Mouse (Mus musculus): ENCODE measurements at regions not wholly inside any gene's neighbourhood (a gene's known extent, or its start where the extent isn't known, plus 50 kb on each side); places are given as distances from the start of the nearest gene placed in this dataset.

DNA sequence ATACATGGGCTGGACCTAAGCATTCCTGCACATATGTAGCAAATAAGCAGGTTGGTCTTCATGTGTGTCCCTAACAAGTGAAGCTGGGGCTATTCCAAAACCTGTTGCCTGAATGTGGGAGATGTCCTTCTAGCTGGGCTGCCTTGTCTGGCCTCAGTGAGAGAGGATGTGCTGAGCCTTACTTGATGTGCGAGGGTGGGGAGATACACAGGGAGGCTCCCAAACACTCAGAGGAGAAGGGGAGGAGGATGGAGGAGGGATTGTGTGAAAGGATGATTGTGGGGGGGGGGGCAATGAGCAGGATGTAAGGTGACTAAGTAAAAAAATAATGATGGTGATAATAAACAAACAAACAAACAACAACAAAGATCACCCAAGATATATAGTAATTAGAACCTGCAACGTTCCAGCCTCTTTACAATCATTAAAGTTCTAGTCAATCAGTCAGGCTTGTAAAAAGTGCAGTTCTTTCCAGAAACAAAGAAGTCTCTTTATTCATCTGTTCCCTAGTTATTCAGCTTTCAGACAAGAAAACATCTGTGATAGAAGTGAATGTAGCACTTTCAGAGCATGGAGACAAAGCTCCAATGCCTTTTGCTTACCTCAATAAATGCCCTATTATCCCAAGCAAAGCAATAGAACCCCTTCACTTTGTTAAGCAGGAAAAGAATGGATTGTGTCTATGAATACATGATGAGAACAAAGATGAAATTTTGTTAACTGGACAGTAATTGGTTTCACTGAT is 1261.1 kb downstream of the Pla2g4a start:
- H3K27me3 ChIP-seq (replicated peaks; ENCODE audit: control insufficient read depth, insufficient read depth, low read length) = no peaks in the 10 kb centered on the region
- no peak for ATAC-seq

DNA sequence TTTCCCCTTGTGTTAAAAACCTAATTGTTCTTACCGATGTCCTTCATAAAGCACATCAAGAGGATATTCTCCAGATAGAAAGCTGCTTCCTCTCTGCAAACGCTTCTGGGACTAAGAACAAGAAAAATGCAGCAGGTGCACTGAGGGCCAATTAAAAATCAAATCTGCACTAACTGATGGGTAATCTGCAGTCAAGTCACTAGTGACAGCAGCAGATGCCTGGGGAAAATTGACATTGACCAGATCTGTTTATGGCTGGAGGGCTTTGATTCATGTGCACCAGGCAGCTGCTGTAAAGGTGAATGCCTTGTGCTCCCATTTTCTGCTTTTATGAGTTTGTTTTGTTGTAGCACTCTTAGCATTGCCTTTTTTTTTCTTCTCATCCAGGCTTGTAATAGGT is 1271.0 kb downstream of the Pla2g4a start:
- no peak for ATAC-seq
- Histone ChIP-seq H3K9me3 (ENCODE audit: control insufficient read depth, low read length) (no peaks in the 10 kb centered on the region), H3K27ac (ENCODE audit: low read length) (no peak overlapping the region), H3K27me3 (replicated peaks; ENCODE audit: control insufficient read depth, insufficient read depth, low read length) (no peaks in the 10 kb centered on the region), H3K9ac (ENCODE audit: low read depth, low read length) (no peak overlapping the region), H3K4me3 (ENCODE audit: low read length) (no peak overlapping the region), H3K4me1 (ENCODE audit: control insufficient read depth, insufficient read depth, low read length) (no peaks in the 10 kb centered on the region), H3K36me3 (ENCODE audit: control insufficient read depth, insufficient read depth, low read length) (no peaks in the 10 kb centered on the region), H3K4me2 (ENCODE audit: low read depth, low read length) (no peak overlapping the region)
- 48% methylated on average over 2 of the region's 2 CpGs for WGBS

More for the DNA sequence above, 1261.1 kb downstream of the Pla2g4a start:
- no peaks in the 10 kb centered on the region for H3K4me1 ChIP-seq (ENCODE audit: control insufficient read depth, insufficient read depth, low read length)
- no peak overlapping the region for H3K27ac ChIP-seq (ENCODE audit: low read length)
- H3K4me3 ChIP-seq (ENCODE audit: low read length) = no peak overlapping the region
- no peak overlapping the region for H3K9ac ChIP-seq (ENCODE audit: low read depth, low read length)
- no peaks in the 10 kb centered on the region for H3K9me3 ChIP-seq (ENCODE audit: control insufficient read depth, low read length)
- H3K4me2 ChIP-seq (ENCODE audit: low read depth, low read length) = no peak overlapping the region
- no peaks in the 10 kb centered on the region for H3K36me3 ChIP-seq (ENCODE audit: control insufficient read depth, insufficient read depth, low read length)
- 60% methylated on average over 2 of the region's 2 CpGs for WGBS

GRCm38 (mm10) chr1:148689618-148690017 is 1271.5 kb downstream of the Pla2g4a start:
- ATAC-seq = no peak
- no peak overlapping the region for H3K4me2 ChIP-seq (ENCODE audit: low read depth, low read length)
- H3K4me3 ChIP-seq (ENCODE audit: low read length) = no peak overlapping the region
- no peaks in the 10 kb centered on the region for H3K9me3 ChIP-seq (ENCODE audit: control insufficient read depth, low read length)
- H3K27me3 ChIP-seq (replicated peaks; ENCODE audit: control insufficient read depth, insufficient read depth, low read length) = no peaks in the 10 kb centered on the region
- H3K36me3 ChIP-seq (ENCODE audit: control insufficient read depth, insufficient read depth, low read length) = no peaks in the 10 kb centered on the region
- no peak overlapping the region for H3K9ac ChIP-seq (ENCODE audit: low read depth, low read length)
- no peaks in the 10 kb centered on the region for H3K4me1 ChIP-seq (ENCODE audit: control insufficient read depth, insufficient read depth, low read length)
- 89% methylated on average over 4 of the region's 4 CpGs for WGBS
- no peak overlapping the region for H3K27ac ChIP-seq (ENCODE audit: low read length)

- Histone ChIP-seq H3K9me3 (ENCODE audit: control insufficient read depth, low read length) (no peaks in the 10 kb centered on the region), H3K36me3 (ENCODE audit: control insufficient read depth, insufficient read depth, low read length) (no peaks in the 10 kb centered on the region), H3K27ac (ENCODE audit: low read length) (no peak overlapping the region), H3K27me3 (replicated peaks; ENCODE audit: control insufficient read depth, insufficient read depth, low read length) (no peaks in the 10 kb centered on the region), H3K4me3 (ENCODE audit: low read length) (no peak overlapping the region), H3K4me1 (ENCODE audit: control insufficient read depth, insufficient read depth, low read length) (no peaks in the 10 kb centered on the region), H3K4me2 (ENCODE audit: low read depth, low read length) (no peak overlapping the region), H3K9ac (ENCODE audit: low read depth, low read length) (no peak overlapping the region)
- no peak for ATAC-seq
Measured at GRCm38 (mm10) chr1:148675516-148675915, 1285.6 kb downstream of the Pla2g4a start.

DNA sequence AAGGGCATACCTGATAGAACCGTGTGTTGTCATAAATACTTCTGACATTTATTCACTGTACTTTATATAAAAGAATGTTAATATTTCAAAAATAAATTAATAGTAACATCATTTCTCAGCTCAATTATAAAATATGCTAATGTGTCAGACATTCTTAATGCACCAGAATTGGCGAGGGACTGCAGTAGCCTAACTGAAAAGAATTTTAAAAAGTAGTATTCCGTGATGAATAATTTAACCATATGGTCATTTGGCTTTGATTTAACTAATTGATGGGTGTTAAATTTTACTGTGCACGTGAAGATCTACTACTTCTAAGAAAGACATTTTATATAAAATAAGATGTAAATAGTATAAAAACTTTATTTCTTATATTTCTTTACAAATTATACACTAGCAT is 1296.7 kb downstream of the Pla2g4a start:
- Histone ChIP-seq H3K9ac (ENCODE audit: low read depth, low read length) (no peak overlapping the region), H3K27ac (ENCODE audit: low read length) (no peak overlapping the region), H3K27me3 (replicated peaks; ENCODE audit: control insufficient read depth, insufficient read depth, low read length) (no peaks in the 10 kb centered on the region), H3K4me1 (ENCODE audit: control insufficient read depth, insufficient read depth, low read length) (no peaks in the 10 kb centered on the region), H3K9me3 (ENCODE audit: control insufficient read depth, low read length) (no peaks in the 10 kb centered on the region), H3K4me2 (ENCODE audit: low read depth, low read length) (no peak overlapping the region), H3K4me3 (ENCODE audit: low read length) (no peak overlapping the region), H3K36me3 (ENCODE audit: control insufficient read depth, insufficient read depth, low read length) (no peaks in the 10 kb centered on the region)
- no peak for ATAC-seq
- 70% methylated on average over 4 of the region's 4 CpGs for WGBS

DNA sequence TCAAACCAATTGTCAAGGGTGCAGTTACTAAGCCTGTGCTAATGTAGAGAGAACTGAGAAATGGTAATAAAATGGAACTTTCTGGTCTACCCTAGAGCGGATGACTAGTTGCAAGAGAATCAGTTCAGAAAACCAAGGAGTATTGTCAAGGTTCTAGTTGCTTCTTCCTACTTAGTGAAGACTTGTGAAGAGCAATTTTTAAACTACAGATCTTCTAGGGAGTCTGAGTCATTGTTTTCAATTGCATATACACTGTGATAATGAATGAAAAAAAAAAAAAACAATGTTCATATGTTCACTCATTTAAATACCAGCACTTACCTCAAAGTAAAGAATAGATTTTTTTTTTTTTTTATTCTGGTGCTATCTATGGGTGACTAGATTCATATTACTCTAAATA is 1304.1 kb downstream of the Pla2g4a start:
- no peak overlapping the region for H3K9ac ChIP-seq (ENCODE audit: low read depth, low read length)
- WGBS = 91% methylated on average over 1 of the region's 1 CpGs
- no peaks in the 10 kb centered on the region for H3K27me3 ChIP-seq (replicated peaks; ENCODE audit: control insufficient read depth, insufficient read depth, low read length)
- no peaks in the 10 kb centered on the region for H3K36me3 ChIP-seq (ENCODE audit: control insufficient read depth, insufficient read depth, low read length)
- H3K9me3 ChIP-seq (ENCODE audit: control insufficient read depth, low read length) = no peaks in the 10 kb centered on the region
- H3K4me1 ChIP-seq (ENCODE audit: control insufficient read depth, insufficient read depth, low read length) = no peaks in the 10 kb centered on the region
- no peak for ATAC-seq
- H3K4me3 ChIP-seq (ENCODE audit: low read length) = no peak overlapping the region
- no peak overlapping the region for H3K4me2 ChIP-seq (ENCODE audit: low read depth, low read length)
- H3K27ac ChIP-seq (ENCODE audit: low read length) = no peak overlapping the region
